Comparison of ENCODE assay signal across 8 mouse cellular contexts in genomic region chr12:30883592-30883985, GRCm38 (mm10). TPM values are rescaled to one million over a fixed set of nuclear protein-coding genes. Genes with fewer than 3 reads are reported as not detected.
A peak's percentile ranks its signal among the peaks of the same experiment; 100 is the strongest.
DNase-seq lines count a peak whose midpoint lies in the region; ATAC-seq lines count a peak whose summit lies in the region.

No protein-coding gene starts in this region.

- no peak for ATAC-seq in heart, embryonic 13.5 days (ENCODE audit: extremely low read depth, insufficient number of reproducible peaks, low FRiP score, low TSS enrichment)
- ATAC-seq in hindbrain, embryonic 15.5 days (ENCODE audit: low FRiP score, low read depth) = no peak
- ATAC-seq in midbrain, embryonic 12.5 days (ENCODE audit: low FRiP score, low read depth) = no peak
- ATAC-seq in megakaryocyte, adult 5-6 weeks (ENCODE audit: poor library complexity, severe bottlenecking) = no peak

- peak overlapping the region; percentile 58 for H3K4me3 ChIP-seq in heart, embryonic 13.5 days
- H3K4me3 ChIP-seq in embryonic facial prominence, embryonic 10.5 days = peak overlapping the region; percentile 72
- peak overlapping the region; percentile 53 for H3K4me3 ChIP-seq in hindbrain, embryonic 15.5 days
- peak overlapping the region; percentile 57 for H3K4me3 ChIP-seq in midbrain, embryonic 12.5 days

- no peaks in the 10 kb centered on the region for H3K9me3 ChIP-seq in heart, embryonic 13.5 days
- H3K9me3 ChIP-seq in embryonic facial prominence, embryonic 10.5 days = no peaks in the 10 kb centered on the region
- H3K9me3 ChIP-seq in hindbrain, embryonic 15.5 days = no peaks in the 10 kb centered on the region
- no peaks in the 10 kb centered on the region for H3K9me3 ChIP-seq in midbrain, embryonic 12.5 days

- 16% methylated on average over 4 of the region's 4 CpGs for WGBS in heart, embryonic 13.5 days
- 15% methylated on average over 4 of the region's 4 CpGs for WGBS in embryonic facial prominence, embryonic 10.5 days
- WGBS in hindbrain, embryonic 15.5 days = 23% methylated on average over 4 of the region's 4 CpGs
- WGBS in midbrain, embryonic 12.5 days = 17% methylated on average over 4 of the region's 4 CpGs

- H3K9ac ChIP-seq in heart, embryonic 13.5 days = no peak overlapping the region; the same call in 1 of the 2 replicates
- H3K9ac ChIP-seq in hindbrain, embryonic 15.5 days = no peak overlapping the region; the same call in 1 of the 2 replicates
- peak overlapping the region; percentile 52 for H3K9ac ChIP-seq in midbrain, embryonic 12.5 days (replicated peaks)

- no peak overlapping the region for H3K27ac ChIP-seq in heart, embryonic 13.5 days (replicated peaks)
- H3K27ac ChIP-seq in embryonic facial prominence, embryonic 10.5 days (replicated peaks) = no peak overlapping the region
- H3K27ac ChIP-seq in hindbrain, embryonic 15.5 days (replicated peaks) = no peak overlapping the region
- no peak overlapping the region for H3K27ac ChIP-seq in midbrain, embryonic 12.5 days (replicated peaks)

- H3K4me2 ChIP-seq in heart, embryonic 13.5 days = peak overlapping the region; percentile 80
- H3K4me2 ChIP-seq in hindbrain, embryonic 15.5 days = peak overlapping the region; percentile 99
- peak overlapping the region; percentile 100 for H3K4me2 ChIP-seq in midbrain, embryonic 12.5 days (replicated peaks)

- intact Hi-C loops in heart, postnatal 10 days (cut with DNase I) = no loop called here

- no peak for DNase-seq in heart, postnatal 10 days
- DNase-seq in embryonic facial prominence, embryonic 10.5 days (ENCODE audit: low spot score) = peak; percentile 19
- DNase-seq in cerebellum, postnatal 25 days = no peak
- no peak for DNase-seq in gastrocnemius, postnatal 4 days (ENCODE audit: low spot score in 2 of 2)

- H3K4me1 ChIP-seq in heart, embryonic 13.5 days = peaks cover 12% of the 10 kb centered on the region
- peaks cover 16% of the 10 kb centered on the region for H3K4me1 ChIP-seq in embryonic facial prominence, embryonic 10.5 days
- peaks cover 12% of the 10 kb centered on the region for H3K4me1 ChIP-seq in hindbrain, embryonic 15.5 days (replicated peaks)
- peaks cover 13% of the 10 kb centered on the region for H3K4me1 ChIP-seq in midbrain, embryonic 12.5 days

- peaks cover 87% of the 10 kb centered on the region for H3K27me3 ChIP-seq in heart, embryonic 13.5 days (replicated peaks)
- peaks cover 77% of the 10 kb centered on the region for H3K27me3 ChIP-seq in embryonic facial prominence, embryonic 10.5 days (replicated peaks; ENCODE audit: low read depth, poor library complexity, severe bottlenecking)
- peaks cover 39% of the 10 kb centered on the region for H3K27me3 ChIP-seq in hindbrain, embryonic 15.5 days
- H3K27me3 ChIP-seq in midbrain, embryonic 12.5 days = peaks cover 44% of the 10 kb centered on the region

- no peaks in the 10 kb centered on the region for H3K36me3 ChIP-seq in heart, embryonic 13.5 days
- H3K36me3 ChIP-seq in embryonic facial prominence, embryonic 10.5 days (replicated peaks) = no peaks in the 10 kb centered on the region
- H3K36me3 ChIP-seq in hindbrain, embryonic 15.5 days = no peaks in the 10 kb centered on the region
- H3K36me3 ChIP-seq in midbrain, embryonic 12.5 days = no peaks in the 10 kb centered on the region

RNA-seq across cellular contexts. Expression of gene Alkal2, which starts 0.5 kb away (rescaled TPM):
- polyA plus RNA-seq in heart, embryonic 13.5 days (2015; fragmentation: Nextera tagmentation; extraction: Ambion mirVana) = 0.15 and 0.28 TPM in 2 replicates
- under 1 TPM; 0.34 to 0.35 TPM for total RNA-seq in heart, postnatal 10 days (2021)
- polyA plus RNA-seq in embryonic facial prominence, embryonic 10.5 days (2016; fragmentation: Nextera tagmentation; extraction: Ambion mirVana) = 4.1 and 8.7 TPM in 2 replicates
- polyA plus RNA-seq in hindbrain, embryonic 15.5 days (2015; fragmentation: Nextera tagmentation; extraction: Ambion mirVana) = 0.83 and 1.4 TPM in 2 replicates
- polyA plus RNA-seq in midbrain, embryonic 12.5 days (2016; fragmentation: Nextera tagmentation; extraction: Ambion mirVana) = 0.27 and 0.47 TPM in 2 replicates
- total RNA-seq in megakaryocyte, adult 5-6 weeks (2015) = not detected in 2 replicates
- total RNA-seq in megakaryocyte, adult 5-6 weeks (2017) = not detected in 2 replicates
- total RNA-seq in gastrocnemius, postnatal 4 days (2021) = under 1 TPM; 0.54 to 0.93 TPM

RNA-seq across cellular contexts. Expression of gene Acp1, which starts 27.8 kb away (rescaled TPM):
- 107 and 129 TPM in 2 replicates for polyA plus RNA-seq in heart, embryonic 13.5 days (2015; fragmentation: Nextera tagmentation; extraction: Ambion mirVana)
- total RNA-seq in heart, postnatal 10 days (2021) = 10 to 100 TPM; 43.1 to 44.8 TPM
- 237 and 238 TPM in 2 replicates for polyA plus RNA-seq in embryonic facial prominence, embryonic 10.5 days (2016; fragmentation: Nextera tagmentation; extraction: Ambion mirVana)
- 98.6 and 111 TPM in 2 replicates for polyA plus RNA-seq in hindbrain, embryonic 15.5 days (2015; fragmentation: Nextera tagmentation; extraction: Ambion mirVana)
- polyA plus RNA-seq in midbrain, embryonic 12.5 days (2016; fragmentation: Nextera tagmentation; extraction: Ambion mirVana) = 140 and 146 TPM in 2 replicates
- 35.4 and 46.0 TPM in 2 replicates for total RNA-seq in megakaryocyte, adult 5-6 weeks (2015)
- 48.1 and 53.3 TPM in 2 replicates for total RNA-seq in megakaryocyte, adult 5-6 weeks (2017)
- total RNA-seq in gastrocnemius, postnatal 4 days (2021) = 10 to 100 TPM; 48.2 to 51.2 TPM

RNA-seq across cellular contexts. Expression of gene Sh3yl1, which starts 27.9 kb away (rescaled TPM):
- polyA plus RNA-seq in heart, embryonic 13.5 days (2015; fragmentation: Nextera tagmentation; extraction: Ambion mirVana) = 7.5 and 8.1 TPM in 2 replicates
- total RNA-seq in heart, postnatal 10 days (2021) = 1 to 10 TPM; 2.6 to 2.8 TPM
- polyA plus RNA-seq in embryonic facial prominence, embryonic 10.5 days (2016; fragmentation: Nextera tagmentation; extraction: Ambion mirVana) = 17.7 and 18.4 TPM in 2 replicates
- polyA plus RNA-seq in hindbrain, embryonic 15.5 days (2015; fragmentation: Nextera tagmentation; extraction: Ambion mirVana) = 48.7 and 50.2 TPM in 2 replicates
- 27.4 and 27.5 TPM in 2 replicates for polyA plus RNA-seq in midbrain, embryonic 12.5 days (2016; fragmentation: Nextera tagmentation; extraction: Ambion mirVana)
- 1.4 and 1.8 TPM in 2 replicates for total RNA-seq in megakaryocyte, adult 5-6 weeks (2015)
- total RNA-seq in megakaryocyte, adult 5-6 weeks (2017) = 0.24 and 0.84 TPM in 2 replicates
- total RNA-seq in gastrocnemius, postnatal 4 days (2021) = 1 to 10 TPM; 2.7 TPM
